Mouse (Mus musculus) 416B (cell line): ENCODE measurements around the gene Sema3c.
"Not testable (repeated sequence)": the region's sequence is repeated elsewhere in the genome, so short reads cannot be mapped to it uniquely, and the experiment has no call there.

Source experiments
- DNase-seq: peaks from one replicate; pipeline ENCODE4 v3.0.0; 2011; ENCODE audit warnings: low read depth

Sema3c gene

GRCm38 (mm10) chr5:17573694-17574380 lies at the start of gene Sema3c:
Gene Sema3c (plus strand): TSS chr5:17574281.
- no peak for DNase-seq

DNA sequence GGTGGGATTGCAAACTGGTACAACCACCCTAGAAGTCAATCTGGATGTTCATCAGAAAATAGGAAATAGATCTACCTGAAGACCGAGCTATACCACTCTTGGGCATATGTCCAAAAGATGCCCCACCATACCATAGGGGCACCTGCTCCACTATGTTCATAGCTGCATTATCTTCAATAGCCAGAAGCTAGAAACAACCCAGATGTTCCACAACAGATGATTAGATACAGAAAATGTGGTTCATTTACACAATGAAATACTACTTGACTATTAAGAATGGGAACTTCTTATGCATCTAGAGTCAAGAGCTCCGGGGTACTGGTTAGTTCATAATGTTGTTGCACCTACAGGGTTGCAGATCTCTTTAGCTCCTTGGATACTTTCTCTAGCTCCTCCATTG lies 42.9 kb upstream of the Sema3c start:
- not testable (repeated sequence) for DNase-seq

- no peak for DNase-seq
Measured at GRCm38 (mm10) chr5:17543141-17543540, 30.9 kb upstream of the Sema3c start.

DNA sequence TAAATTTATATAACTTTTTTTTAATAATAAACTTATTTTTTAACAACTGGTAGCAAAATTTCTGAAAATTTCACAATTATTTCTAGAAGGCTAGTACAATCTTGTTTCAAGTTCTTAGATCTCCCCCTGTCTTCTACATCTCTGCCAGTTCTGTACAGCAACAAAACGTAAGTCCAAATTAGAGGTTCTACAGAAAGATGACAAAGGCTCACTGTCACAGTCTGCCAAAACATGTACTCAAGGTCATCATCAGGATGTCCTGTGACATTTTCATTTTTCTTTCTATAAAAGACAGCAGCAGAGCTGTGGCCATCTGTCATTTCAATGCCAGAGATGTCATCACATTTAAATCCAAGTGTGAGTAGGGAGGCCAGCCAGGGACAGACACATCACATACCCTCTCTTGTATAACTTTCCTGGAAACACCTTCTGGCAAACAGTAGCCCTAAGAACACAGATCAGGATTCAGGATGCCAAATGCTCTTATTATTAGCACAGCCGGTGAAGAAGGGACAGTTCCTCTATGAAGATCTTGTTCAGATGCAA lies 29.1 kb upstream of the Sema3c start:
- no peak for DNase-seq

GRCm38 (mm10) chr5:17551693-17552092 lies 22.4 kb upstream of the Sema3c start:
- DNase-seq: no peak

GRCm38 (mm10) chr5:17556073-17556473 lies 18.0 kb upstream of the Sema3c start:
- DNase-seq: peak; percentile 40

DNA sequence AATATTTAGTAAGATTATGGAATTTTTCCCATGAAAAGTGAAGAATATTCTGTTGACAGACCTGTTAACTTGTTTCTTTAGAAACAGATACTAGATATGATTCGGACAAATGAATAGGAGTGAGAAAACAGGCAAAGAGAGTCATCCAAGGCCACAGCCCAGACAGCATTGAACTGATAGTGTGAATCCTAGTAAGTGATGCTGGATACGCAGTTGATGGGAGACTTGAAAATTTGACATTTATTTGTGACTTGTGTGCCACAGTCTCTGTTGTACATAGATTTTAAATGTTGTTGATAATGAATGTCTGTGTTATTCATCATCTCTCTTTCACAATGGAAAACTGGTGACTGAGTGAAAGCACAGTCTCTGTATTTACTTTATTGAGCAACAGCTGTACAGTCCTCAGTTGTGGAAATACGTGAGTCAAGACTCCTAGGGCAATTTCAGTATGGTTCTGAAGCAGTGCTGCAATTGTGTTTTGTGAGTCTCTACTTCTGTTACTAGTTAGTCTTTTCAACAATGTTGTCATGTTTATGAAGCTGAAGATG lies 17.3 kb upstream of the Sema3c start:
- peak; percentile 0 for DNase-seq

DNA sequence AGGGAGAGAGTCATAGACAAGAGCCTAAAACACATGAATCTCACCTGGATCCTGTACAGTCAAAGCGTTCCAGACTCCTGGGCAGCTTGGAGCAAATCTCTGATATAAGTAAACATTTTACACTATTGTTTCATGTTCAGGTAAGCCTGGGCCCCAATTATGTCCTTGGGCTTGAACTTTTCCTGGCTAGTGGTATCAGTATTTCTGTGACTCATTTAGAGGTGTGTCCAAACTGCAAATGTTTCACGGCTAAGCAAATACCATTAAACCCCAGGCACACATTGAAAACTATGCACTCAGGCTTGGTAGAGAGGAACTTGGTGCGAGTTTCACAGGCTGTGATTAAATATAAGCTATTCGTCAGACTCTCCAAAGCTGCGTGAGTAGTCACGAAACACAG lies 2.5 kb upstream of the Sema3c start:
- no peak for DNase-seq

DNA sequence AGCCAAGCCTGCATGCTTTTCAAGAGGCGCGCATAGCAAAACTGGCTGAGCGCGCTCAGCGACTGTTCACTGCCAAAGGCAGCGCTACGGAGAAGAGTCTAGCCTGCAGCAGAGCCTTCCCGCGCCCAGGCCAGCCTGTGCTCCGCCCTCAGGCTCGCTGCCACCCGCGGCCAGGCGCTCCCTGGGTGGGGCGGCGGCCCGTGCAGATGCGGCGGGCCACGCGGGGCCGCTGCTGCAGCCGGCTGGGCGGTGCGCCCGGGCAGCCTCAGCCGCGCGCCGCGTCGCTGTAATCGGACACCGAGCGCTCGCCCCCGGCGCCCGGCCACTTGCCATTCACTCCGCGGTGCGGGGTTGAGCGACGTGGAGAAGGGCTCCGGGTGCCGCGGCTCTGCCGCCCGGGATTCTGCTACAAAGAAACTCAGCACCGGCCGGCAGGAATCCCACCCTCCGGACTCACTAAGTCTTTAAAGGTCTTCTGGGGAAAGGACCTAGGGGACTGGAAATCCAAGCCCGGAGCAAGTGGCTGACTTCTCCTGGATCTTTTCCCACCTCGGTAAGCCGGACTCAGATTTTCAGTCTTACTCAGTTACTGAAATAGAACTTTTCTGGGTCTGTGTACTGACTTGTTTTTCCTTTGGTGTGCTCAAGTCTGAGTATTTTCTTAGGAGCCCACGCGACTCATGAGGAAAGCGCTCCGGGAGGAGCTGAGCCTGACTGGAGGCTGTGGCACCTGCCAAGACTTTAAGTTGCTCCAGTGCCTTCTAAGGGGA lies 517 bp downstream of the Sema3c start:
- no peak for DNase-seq

- no peak for DNase-seq
Measured at GRCm38 (mm10) chr5:17575183-17575495, 1.1 kb downstream of the Sema3c start.

DNA sequence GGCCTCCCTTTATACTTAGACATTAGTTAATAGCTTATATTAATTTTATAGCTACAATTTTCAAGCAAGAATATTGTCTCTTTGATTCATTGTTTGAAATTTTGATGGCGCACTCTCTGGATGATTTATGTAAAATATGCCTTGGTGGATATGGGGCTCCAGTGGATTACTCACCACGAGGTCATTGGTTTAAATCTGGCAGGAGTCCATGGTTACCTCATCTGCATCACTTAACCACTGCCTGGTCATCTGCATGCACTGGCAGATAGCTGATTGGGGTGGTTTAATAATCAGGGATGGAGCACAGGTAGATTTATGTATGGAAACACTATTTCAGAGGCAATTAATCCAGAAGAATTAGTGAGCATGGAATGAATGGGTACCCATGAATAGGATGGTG lies 2.0 kb downstream of the Sema3c start:
- DNase-seq: no peak

- DNase-seq: no peak
Measured at GRCm38 (mm10) chr5:17582047-17582515, 8.0 kb downstream of the Sema3c start.

DNA sequence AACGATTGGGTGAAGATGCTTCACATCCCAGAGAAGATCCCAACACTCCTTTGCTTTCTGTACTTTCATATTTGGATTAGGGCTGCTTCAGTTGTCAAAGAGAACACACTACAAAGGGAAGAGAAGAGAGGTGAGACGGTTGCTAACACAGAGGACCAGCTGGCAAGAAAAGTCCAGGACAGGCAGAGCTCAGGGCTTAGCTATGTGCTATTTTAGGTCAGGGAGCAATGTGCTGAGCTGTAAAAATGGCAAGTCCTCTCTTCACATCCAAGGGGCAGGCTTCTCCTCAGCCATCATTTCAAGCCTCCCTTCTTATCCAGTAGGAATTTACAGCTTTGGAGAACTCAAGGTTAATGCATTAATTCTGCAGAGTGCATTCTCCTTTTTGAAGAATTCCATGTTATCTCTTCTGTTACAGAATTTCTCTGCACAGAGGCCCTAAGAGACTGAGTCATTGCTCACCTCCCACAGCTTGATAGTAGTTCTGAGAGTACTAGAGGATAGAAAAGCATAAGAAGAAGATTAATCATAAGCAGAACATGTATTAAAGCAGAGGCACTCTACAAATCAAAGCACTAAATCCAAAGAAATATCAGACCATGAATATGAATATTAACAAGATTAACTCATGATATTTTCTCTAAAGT lies 10.3 kb downstream of the Sema3c start:
- DNase-seq: no peak

DNA sequence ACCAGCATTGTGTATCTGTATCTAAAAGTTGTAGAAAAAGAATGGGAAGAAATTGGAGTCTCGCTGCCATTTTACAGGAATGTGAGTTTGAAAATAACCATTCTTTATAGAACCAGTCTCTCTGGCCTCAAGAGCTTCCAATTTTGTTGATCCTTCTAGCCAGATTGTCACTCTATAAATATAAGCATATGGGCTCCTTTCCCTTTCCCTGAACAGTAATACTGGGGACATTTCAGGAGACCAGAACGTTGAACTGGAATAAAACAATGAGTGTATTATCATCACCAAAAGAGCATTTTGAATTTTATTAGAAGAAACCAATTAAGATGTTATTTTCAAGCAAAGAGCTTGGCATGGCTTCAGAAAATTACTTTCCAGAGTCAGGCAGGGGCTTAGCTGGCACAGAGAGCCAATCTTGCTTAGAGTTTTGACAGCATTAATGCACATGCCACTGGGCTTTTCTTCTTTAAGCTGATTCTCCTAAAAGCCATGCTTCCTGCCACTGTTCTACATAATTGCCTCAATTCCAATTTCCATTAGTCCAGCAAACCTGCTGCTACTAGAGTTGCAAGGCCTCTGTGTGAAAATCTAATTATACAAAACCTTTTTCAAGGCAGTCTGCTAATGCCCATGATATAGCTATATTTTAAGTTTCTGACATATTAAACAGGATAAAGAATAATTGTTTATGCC lies 12.6 kb downstream of the Sema3c start:
- DNase-seq: no peak

DNA sequence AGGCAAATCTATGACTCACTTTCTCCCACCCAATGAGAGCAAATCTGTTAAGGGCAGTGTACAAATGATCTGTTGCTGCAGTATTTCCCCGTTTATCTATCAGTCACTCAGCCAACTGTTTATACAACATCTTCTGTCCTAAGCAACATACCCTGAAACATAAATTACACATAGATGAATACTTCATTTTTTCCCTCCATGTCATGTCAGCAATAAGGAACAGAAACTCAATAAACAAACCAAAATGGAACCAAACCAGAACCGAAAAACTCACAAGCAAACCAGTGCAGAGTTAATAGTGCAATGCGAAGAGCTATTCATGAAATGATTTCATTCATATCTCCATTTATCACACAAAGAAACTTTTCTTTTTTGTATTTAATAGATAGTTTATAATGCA lies 17.8 kb downstream of the Sema3c start:
- no peak for DNase-seq

DNA sequence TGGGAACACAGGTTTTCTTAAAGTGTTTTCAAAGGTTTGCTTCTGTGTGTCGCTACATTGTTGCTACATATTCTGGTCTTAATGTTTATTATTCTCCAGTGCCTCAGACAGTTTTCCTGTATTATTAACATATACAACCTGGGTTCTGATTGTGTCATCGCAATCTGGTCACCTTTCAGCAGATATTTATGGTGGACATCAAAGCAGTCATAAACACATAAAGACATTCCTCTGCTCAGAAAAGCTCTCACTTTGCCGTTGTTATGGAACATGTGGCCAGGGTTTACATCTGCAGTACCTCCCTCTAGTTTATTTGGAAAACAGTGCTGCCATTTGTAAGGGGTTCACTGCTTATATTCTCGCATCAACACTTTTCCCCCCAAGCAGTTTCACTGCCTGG lies 27.6 kb downstream of the Sema3c start:
- DNase-seq: no peak

DNA sequence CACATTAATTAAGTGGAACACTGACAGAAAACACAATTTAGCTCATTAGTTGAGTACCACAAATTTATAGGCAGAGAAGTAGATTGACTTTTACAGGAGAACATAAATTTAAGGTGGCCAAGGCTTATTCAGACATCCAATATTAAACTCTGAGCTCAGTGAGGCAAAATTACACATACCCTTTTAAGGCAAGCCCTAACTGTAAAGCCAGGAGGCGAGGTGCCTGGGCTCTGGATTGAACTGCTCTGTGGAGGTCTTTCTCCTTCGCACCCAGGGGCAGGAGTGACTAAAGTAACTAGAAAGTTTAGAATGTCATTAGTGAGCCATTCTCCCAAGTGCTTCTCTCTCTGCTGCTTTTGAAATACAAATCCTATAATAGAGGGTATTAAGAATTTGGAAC lies 46.5 kb downstream of the Sema3c start:
- DNase-seq: no peak

DNA sequence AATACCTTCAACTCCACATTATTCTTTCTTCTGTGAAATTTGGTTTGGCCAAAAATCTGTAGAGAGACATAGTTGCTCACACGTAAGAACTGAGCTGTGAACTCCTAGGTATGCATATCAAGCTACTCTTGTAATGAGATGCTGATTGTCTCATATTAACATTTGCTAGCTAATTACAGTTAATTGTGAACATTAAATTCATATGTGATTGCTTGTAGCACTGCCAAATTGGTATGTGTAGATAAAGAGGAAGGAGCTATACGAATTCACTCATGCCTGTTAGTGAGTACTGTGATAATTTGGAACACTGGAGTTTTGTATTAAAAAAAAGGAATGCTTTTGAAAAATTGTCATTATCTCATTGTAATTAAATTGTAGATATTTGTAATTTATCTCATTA lies 48.5 kb downstream of the Sema3c start:
- DNase-seq: no peak

- no peak for DNase-seq
Measured at GRCm38 (mm10) chr5:17628606-17629005, 54.5 kb downstream of the Sema3c start.

GRCm38 (mm10) chr5:17629599-17629998 lies 55.5 kb downstream of the Sema3c start:
- no peak for DNase-seq

DNA sequence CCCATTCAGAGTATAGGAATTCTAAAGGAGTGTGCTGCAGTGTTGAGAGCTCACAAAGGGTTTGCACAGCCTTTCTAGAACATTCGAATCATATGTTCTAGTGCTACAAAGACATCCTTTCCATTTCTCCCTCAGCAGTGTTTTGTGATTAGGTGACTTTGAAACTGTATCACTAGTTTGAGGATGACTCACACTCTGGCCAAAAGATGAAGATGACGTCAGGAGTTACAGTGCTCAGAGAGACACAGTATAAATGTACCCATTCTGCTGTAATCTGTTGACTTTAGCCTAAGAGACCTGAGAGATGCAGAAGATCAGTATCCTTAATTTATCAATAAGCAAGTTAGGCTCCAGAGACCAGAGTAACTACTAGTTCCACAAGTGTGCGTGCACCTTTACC lies 65.4 kb downstream of the Sema3c start:
- no peak for DNase-seq

DNA sequence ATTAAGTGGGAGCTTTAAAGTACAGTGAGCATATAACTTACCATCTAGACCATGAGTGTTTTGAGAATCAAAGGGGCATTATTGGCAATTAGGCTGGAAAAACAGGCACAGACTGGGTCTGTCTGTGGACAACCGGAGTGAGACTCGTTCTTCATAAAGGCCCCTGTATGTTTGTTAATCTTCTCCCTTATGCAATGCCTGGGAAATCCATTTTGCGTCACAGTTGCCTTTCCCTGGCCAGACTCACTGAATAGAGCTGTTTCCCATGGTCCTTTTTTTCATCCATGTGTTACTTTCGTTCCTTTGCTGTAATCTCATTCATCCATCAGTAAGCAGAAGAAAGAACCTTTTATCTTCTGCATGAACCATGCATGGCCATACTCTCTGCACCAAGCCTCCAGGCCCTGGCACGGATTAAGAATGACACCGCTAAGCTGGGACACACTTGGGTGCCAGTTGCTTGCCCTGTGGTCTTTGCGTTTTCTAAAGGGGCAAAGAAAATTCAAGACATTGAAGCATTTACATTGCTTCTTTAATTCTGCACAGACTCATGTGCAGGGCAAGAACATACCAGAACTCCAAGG lies 73.7 kb downstream of the Sema3c start:
- DNase-seq: no peak
